Mouse (Mus musculus): ENCODE measurements around the gene Rwdd2b. TPM values are rescaled to one million over a fixed set of nuclear protein-coding genes. Genes with fewer than 3 reads are reported as not detected.

Gene Rwdd2b
- polyA plus RNA-seq (2015; fragmentation: Nextera tagmentation; extraction: Ambion mirVana): 7.3 and 9.4 TPM in 2 replicates

GRCm38 (mm10) chr16:87440184-87440686 lies at the start of gene Rwdd2b:
Gene Rwdd2b, minus strand, starts transcription at chr16:87440573.

GRCm38 (mm10) chr16:87454419-87455179 lies 14.2 kb upstream of the Rwdd2b start, which contains the start of gene Usp16:
Gene Usp16, plus strand, starts transcription at chr16:87454703.

GRCm38 (mm10) chr16:87432033-87432814 lies 8.1 kb downstream of the Rwdd2b start, which contains the start of gene Ltn1:
Gene Ltn1, minus strand, starts transcription at chr16:87432612.

Other genes starting within 250 kb of the Rwdd2b start
- gene N6amt1, start 86.4 kb downstream of the Rwdd2b start, polyA plus RNA-seq (2015; fragmentation: Nextera tagmentation; extraction: Ambion mirVana): 31.0 and 34.7 TPM in 2 replicates
- 10.7 and 13.2 TPM in 2 replicates for gene Ltn1, start 8.0 kb downstream of the Rwdd2b start, polyA plus RNA-seq (2015; fragmentation: Nextera tagmentation; extraction: Ambion mirVana)
- 36.3 and 43.1 TPM in 2 replicates for gene Usp16, start 14.1 kb upstream of the Rwdd2b start, polyA plus RNA-seq (2015; fragmentation: Nextera tagmentation; extraction: Ambion mirVana)
- 172 and 246 TPM in 2 replicates for gene Cct8, start 55.3 kb upstream of the Rwdd2b start, polyA plus RNA-seq (2015; fragmentation: Nextera tagmentation; extraction: Ambion mirVana)
- 0.24 and 0.32 TPM in 2 replicates for gene Map3k7cl, start 112.8 kb upstream of the Rwdd2b start, polyA plus RNA-seq (2015; fragmentation: Nextera tagmentation; extraction: Ambion mirVana)